Mouse (Mus musculus) lung, postnatal 36 days (tissue): ENCODE results near the gene Nmnat1.
A peak's percentile ranks its signal among the peaks of the same experiment; 100 is the strongest.
"Not testable (repeated sequence)": the region's sequence is repeated elsewhere in the genome, so short reads cannot be mapped to it uniquely, and the experiment has no call there.

Experiments
- DNase-seq: peaks from one replicate; pipeline ENCODE4 v3.0.0; 2022; ENCODE audit warnings: mixed read lengths

Nmnat1 gene

DNA sequence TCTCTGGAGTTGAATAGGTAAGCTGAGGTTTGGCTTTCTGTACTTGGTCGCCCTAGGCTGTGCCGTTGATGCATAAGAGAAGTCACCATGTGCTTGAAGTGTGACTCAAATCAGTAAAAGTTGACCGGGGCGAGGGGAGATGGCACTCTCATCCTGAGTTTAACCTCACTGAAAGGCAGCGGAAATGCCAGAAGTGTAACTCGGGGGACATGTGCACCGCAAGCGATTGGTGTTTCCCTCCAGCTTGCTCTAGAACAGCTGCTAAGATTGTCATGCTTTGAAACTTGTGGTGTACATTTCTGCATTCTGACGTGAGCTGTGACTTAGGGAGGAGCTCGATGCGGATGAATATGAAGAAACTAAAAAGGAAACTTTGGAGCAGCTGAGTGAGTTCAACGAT lies 2.7 kb upstream of the Nmnat1 start:
- DNase-seq, result no peak

DNA sequence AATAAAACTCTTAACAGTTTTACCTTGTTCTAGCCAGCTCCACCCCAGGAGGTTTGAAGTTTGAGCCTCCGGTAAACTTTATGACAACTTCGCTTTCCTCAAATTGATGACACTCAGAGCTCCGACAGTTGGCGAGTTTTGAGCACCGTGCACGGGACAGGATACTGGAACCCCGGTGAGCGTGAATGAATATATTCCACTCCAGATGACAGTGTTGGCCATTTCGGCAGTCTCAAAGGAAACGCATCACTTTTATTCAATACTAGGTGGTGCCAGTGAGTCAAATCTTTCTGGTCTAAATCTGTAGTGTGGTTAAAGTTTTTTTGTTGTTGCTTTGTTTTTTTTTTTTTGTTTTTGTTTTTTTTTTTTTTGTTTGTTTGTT lies 814 bp upstream of the Nmnat1 start:
- DNase-seq, result peak; percentile 54

DNA sequence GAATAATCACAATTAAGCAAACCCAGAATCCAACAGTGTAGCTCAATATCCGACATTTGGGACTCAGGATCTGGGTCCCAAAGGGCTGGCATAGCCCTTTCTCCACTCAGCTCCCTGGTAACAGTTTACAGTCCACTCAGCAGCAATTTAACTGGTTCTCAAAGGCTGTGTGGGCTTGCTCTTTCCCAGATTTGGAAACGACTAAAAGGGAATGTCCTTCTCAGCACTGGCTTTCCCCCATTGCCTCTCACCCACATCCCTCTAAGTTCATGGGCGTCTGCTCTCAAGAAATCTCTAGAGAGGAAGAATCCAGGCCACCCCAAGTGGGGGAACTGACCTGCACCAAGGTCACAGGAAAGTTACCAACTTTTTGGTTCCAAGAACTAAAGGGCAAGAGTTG lies 436 bp downstream of the Nmnat1 start:
- no peak for DNase-seq

DNA sequence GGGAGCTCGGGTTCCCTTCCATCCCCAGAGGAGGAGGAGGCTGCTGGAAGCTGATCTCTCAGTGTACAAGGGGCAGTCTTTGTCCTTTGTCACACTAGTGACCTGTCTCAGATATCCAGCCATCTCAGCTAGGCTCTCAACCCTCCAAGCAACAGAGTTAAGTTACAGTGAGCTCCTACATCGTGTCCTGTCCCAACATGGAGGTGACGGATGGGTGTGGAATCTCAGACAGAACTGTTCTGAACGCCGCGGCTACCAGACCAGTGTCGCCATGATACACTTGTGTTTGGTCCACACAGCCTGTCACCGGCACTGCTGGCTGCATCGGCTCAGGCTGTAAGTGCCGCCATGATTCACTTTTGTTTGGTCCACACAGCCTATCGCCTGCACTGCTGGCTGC lies 7.9 kb downstream of the Nmnat1 start, which contains the start of gene Tmem274:
Gene Tmem274, plus strand, starts transcription at position 301 of the 400 bp plus-strand sequence.
- no peak for DNase-seq

DNA sequence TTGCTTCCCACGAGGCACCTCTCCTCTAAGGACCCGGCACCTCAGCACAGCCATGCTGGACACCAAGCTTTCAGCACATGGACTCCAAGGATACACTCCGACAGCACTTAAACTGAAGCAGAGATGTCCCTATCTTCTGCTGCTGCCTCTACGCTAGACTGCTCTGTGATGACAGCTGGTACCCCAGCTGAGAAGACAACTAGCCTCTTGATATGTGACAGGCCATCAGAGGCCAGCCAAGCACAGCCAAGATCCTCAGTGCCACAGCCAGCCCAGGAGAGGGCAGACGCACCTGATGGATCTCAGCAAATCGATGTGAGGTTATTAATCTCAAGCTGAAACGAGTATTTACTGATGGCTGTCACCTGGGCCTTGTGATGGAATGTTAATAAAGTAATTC lies 9.9 kb downstream of the Nmnat1 start:
- no peak for DNase-seq

DNA sequence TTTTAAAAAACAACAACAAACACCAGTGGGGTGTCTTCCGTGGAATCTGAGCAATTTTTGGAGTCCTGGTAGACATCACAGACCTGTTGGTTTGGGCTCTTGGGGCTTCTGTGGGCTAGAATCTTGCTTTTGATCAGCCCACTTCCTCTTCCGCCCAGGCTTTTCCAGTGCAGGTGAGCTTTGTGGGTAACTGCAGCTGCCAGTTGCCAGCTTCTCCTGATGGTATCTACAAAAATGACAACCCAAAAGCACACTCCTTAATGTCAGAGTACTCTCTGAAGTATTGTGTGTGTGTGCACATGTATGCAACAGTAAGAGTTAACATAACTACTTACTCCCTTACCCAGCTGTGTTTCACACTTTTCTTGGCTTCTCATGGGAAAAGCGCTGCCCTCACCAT lies 15.4 kb downstream of the Nmnat1 start:
- DNase-seq, result no peak

DNA sequence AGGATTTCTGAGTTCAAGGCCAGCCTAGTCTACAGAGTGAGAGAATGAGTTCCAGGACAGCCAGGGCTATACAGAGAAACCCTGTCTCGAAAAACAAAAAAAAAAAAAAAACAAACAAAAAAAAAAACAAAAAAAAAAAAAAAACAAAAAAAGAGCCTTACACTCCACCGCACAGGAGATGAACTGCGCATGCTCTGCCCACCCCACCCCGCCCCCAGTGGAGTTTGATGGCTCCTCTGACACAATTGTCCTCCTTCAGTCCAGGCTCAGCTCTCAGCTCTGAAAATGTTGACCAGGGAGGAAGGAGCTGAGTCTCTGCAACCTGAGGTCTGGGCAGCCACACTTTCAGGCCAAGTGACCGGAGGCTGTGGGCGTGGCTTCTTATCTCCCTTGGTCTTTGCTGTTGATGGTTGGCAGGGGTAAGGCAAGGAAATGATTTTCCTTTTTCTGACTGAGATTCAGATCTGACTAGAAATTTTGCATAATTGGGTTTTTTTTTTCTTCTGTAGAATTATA lies 21.5 kb downstream of the Nmnat1 start:
- peak; percentile 9 for DNase-seq

DNA sequence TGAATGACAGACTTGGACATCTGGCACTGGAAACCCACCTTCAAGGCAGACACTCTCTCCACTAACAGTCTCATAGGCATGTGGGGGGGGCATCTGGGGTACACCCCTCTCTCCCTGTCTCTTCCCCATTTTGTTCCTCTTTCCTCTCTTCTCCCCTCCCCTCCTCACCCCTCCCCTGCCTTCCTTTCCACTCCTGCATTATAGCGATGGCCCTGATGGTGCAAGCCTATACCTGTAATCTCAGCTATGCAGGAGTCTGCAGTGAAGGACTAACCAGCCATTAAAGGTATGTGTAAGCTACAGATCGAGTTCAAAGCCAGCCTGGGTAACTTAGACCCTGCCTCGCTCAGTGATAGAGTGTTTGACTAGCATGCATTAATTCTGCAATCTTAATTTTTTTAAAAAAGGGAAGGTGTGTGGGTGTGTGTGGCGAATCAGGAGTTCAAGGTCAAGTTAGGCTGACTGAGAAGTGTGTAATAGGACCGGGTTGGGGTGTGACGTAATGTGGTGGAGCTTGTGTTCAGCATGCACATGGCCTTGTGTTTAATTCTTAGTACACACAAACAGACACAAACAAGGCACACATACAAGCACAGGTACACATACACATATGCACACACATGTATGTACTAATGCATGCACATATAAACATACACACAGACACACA lies 22.6 kb downstream of the Nmnat1 start:
- no peak for DNase-seq

DNA sequence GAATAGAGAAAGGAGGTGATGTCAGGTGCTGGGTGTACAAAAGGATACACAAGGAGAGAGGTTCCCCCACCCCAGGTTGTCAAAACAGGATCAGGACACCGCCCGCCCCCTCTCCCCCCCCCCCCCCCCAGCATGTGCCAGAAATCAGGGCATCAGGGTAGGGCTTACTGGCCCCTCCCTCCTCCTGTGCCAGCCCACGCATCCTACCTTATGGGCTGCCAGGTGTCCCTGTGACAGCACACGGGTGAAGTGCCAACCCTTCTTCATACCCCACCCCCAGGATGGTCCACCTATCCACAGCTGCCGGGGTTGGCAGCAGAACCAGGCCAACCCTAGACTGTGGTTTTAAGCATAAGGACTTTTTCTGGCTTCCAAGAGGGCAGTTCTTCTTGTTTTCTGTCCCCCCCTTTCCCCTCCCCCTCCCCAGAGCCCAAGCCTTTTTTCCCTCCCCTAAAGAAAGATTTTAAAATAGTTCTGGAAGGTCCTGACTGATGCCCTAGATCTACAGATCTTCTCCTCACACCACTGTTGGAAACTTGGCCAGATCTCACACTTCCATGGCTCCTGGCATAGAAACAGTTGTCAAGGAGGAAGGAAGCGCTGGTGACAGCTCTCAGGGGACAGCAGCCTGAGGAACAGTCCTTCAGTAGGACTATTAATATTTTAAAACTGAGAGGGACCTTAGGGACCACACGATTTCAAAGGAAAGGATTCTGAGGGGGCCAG lies 23.3 kb downstream of the Nmnat1 start:
- peak; percentile 8 for DNase-seq

DNA sequence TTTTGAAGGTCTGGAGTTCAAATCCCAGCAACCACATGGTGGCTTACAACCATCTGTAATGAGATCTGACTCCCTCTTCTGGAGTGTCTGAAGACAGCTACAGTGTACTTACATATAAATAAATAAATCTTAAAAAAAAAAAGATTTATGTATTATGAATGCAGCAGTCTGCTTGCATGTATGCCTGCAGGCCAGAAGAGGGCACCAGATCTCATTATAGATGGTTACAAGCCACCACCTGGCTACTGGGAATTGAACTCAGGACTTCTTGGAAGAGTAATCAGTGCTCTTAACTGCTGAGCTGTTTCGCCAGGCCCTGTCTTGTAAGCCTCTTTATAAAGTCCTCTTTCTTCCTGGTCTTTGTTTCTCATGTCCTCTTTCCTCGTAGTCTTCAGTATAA lies 24.5 kb downstream of the Nmnat1 start:
- DNase-seq, result not testable (repeated sequence)

DNA sequence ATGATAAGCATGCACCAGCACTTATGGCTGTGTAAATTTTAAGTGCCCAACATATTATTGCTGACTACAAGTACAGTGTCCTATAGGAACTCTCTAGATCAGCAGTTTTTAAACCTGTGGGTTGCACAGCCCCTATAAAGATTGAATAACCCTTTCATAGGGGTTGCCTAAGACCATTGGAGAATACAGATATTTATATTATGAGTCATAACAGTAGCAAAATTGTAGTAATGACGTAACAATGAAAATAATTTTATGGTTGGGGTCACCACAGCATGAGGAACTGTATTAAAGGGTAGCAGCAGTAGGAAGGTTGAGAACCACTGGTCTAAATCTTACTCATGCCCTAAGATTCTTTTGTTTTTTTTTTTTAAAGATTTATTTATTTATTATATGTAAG lies 25.6 kb downstream of the Nmnat1 start:
- no peak for DNase-seq

DNA sequence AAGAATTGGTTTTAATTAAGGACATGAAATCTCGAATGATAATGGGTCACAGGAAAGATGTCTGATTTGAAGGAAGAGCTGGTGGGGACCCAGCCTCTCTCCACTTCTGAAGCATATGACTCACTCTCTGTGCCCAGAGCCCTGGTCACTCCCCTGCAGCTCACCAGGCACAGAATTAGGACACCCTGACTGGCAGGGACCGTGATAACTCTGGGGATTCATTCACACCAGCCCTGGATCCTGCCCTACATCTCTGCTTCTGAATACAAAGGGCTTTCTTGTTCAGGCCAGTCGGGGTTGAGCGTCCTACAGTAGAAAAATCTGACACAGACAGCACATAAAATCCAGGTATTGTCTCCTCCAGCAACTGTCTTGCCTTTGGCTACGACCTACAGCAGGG lies 26.5 kb downstream of the Nmnat1 start:
- no peak for DNase-seq

DNA sequence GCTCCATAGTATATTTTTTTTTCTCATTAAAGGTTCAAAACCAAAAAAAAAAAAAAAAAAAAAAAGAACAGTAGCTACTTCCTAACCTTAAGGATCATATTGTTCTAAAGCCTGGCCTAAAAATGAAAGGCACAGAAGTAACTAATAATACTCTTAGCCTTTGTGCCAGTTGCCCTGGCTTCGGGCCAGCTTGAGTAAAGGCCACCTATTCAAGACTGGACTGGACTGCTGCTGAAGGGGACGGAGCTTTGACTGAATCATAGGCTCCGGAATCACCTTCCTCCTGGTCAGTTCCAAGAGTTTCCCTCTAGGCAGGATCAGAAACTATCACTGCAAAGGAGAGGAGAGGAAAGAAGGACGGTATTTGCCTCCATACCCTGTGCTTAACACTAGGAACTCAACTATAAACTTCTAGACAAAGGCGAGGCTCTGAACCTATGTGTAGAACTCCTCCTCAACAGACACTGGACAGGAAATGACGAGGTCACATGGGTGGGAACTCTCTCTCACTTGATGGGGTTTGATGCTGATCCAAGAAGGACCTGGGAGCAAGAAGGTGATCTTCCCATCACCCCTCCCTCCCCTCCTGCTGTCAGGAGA lies 27.1 kb downstream of the Nmnat1 start:
- DNase-seq, result peak; percentile 27

DNA sequence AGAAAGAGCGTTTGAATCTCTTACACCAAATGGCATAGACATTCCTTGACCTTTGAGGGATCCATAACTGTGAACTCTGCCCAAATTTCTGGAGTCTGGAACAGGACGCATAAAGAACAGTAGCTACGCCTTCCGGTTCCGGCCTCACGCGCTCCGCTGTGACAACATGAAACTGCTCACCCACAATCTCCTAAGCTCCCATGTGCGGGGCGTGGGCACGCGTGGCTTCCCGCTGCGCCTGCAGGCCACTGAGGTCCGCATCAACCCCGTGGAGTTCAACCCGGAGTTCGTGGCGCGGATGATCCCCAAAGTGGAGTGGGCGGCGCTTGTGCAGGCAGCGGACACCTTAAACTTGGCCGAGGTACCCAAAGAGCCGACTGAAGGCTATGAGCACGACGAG lies 27.8 kb downstream of the Nmnat1 start:
- DNase-seq, result not testable (repeated sequence)

DNA sequence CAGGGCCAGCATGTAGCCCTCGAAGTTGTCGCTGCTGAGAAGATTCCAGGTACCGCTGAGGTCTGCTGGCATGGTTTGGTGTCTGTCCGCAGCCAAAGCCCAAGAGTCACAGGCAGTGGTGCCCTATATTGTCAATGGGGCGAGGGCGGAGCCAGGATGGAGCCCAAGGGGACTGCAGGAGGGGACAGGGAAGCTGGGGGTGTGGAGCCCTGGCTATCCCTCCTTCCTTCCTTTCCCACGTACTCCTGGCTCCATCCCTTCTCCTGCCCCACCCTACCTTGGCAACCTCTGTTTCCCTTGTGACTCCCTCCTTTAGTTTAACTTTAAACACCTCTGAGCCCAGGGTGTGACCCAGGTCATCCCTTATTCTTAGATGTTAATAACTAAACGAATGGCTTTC lies 30.1 kb downstream of the Nmnat1 start, which contains the start of gene Rbp7:
Gene Rbp7, minus strand, starts transcription at position 100 of the 400 bp plus-strand sequence.
- DNase-seq, result no peak

DNA sequence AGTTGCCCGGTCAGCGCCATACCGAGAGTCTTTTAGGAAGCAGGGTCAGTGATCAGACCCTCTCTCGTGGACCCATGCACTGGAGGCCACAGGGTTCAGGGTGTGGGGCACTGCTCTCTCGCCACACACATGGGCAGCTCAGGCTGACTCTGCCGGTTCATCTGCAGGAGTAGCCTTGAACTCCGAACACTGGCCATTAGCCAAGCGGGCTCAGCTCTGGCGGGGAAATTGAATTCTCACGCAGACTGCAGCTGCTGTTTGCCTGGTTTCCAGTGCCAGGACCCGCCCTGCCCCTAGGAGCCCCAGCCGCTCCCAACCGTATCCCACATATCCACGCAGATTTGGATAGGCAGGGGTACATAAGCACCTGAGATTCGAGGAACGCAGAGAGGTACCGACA lies 30.7 kb downstream of the Nmnat1 start:
- DNase-seq, result no peak

DNA sequence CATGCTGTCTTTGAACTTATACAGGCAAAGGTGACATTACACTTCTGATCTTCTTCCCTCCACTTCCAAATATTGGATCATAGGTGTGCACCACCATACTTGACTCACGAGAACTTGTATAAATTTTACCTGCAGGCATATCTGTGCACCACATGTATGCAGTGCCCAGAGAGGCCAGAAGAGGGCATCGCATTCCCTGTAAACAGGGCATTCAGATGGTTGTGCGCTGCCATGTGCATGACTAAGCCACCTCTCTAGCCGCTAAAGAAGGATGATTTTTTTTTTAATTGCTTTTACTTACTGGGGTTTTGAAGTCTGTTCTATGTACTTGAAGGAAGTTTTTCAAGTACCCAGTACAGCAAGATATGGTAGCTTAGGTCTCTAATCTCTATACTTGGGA lies 31.3 kb downstream of the Nmnat1 start:
- peak; percentile 54 for DNase-seq

DNA sequence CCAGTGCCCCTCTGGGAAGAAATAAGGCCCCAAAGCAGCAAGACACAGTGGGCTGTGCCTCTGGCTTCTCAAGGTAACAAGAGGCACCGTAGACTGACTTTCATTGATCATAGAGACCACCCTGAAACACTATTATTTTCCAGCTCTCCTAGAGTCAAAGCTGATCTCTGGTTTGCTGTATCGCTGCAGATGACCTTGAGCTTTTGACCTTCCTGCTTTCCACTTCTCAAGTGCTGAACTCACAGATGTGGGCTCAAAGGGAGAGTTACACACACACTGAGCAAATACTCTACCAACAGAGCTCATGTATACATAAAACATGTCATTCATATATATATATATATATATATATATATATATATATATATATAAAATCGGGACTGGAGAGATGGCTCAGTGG lies 34.4 kb downstream of the Nmnat1 start:
- DNase-seq, result no peak

DNA sequence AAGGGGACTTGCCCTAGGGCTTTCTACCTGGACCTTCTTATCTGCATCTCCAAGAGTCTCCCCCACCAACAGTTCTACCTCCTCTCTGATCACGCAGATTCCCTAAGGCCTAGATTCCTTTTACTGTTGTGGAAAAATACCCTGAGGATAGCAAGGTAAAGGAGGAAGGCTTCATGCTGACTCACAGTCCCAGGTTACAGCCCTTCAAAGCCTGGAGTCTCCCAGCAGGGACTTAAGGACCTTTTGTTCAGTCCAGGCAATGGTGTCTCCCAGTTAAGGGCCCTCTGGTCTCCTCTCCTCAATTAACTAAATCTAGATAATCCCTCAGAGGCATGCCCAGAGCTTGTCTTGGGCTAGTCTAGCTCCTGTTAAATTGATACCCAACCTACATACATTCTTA lies 38.7 kb downstream of the Nmnat1 start:
- no peak for DNase-seq

DNA sequence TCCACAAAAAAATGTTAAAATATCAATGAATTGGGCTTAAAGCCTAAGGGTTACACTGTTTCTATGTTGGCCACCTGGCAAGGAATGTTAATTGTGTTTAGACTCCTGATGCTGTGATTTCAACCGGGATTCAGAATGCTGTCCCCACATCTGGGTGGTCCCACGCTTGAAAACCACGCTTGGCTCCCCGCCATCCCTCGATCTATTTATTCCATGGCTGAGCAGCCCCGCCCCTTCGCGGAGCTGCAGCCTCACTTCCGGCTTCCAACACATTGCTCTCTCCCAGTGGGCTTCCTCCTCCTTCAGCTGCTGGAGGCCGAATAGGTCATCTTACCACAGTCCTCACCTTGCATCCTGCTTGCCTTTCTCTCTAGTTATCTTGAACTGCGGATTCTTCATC lies 39.1 kb downstream of the Nmnat1 start:
- peak; percentile 60 for DNase-seq

DNA sequence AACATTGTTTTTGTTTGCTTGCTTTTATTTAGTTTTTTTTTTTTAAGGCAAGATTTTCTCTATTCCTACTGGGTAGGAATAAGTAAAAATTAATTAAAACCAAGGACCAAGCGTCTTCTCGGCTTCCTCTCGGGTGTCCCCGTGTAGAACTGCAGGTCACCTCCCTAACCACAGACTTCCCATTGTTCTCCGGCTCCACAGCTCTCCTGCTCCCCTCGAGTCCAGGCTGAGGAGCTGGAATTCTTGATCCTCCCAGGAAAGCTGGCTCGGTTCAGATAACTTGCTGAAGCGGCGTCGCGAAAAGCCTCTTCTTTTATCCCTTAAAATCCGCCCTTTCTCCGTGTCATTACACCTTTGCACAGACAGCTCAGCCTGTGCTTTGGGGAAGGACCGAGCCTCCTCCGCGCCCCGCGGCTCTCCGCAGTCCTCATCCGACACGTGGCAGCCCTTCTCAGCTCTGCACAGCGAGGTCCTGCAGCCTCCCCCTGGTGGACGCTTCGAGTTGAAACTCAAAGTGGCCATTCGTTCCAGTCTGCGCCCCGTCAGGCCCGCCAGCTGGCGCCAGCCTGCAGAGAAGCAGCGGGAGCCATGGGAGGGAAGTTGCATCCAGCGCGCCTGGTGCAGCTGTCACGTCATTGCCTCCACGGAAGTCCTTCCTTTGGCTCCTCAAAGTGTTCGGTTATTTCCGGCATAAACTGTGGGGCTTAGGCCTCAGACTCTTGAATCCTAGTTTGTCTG lies 39.9 kb downstream of the Nmnat1 start:
- DNase-seq, result peak; percentile 94

DNA sequence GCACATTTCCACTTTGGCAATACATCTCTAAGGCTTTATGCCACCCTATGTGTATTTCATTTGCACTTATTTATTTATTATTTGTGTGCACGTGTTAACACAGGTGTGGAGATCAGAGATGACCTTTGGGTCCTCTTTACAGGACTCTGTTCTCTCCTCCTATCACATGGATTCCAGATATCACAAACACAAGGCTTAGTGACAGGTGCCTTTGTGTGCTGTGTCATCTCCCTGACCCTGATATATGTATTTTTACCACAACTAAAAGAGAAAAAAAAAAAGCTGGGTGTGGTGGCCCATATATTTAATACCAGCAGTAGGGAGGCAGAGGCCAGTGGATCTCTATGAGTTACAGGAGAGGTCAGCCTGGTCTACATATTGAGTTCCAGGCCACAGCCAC lies 40.5 kb downstream of the Nmnat1 start:
- DNase-seq, result no peak

DNA sequence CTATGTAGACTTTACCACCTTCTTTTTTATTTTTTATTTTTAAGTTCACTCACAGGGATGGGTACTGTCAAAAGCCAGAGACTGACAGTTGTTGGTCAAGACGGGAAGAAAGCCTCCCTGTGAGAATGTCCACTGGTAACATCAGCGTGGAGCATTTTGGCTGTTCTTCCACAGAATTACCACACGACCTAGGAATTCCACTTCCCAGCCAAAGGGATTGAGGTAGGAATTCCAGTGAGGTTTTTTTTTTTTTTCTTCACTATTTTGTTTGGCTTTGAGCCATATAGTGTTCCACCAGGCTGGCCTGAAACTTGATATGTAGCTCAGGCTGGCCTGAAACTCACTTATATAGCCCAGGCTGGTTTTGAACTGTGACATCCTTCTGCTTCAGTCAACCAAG lies 42.6 kb downstream of the Nmnat1 start:
- peak; percentile 56 for DNase-seq
